Mouse (Mus musculus): ENCODE data around the gene Dzip3.

GRCm38 (mm10) chr16:48985034-48985627 is 8.8 kb downstream of the Dzip3 start:
- TF ChIP-seq CTCF (conservative IDR thresholded peaks at IDR 0.05; ENCODE audit: low read length): no peak
- no peak for TF ChIP-seq POU5F1 (IDR thresholded peaks at IDR 0.05; ENCODE audit: borderline replicate concordance, low read length)
- TF ChIP-seq NANOG (IDR thresholded peaks at IDR 0.05; ENCODE audit: borderline replicate concordance, low read length): no peak

Data from E14TG2a.4 (cell line).